Mouse (Mus musculus) v-Abl transformed pro-B cells (cell line): Measurements from ENCODE around the gene Morc4.

ENCODE experiments used
- in situ Hi-C, 2 experiments: fragments of 400-800 bp; cut with MboI; formaldehyde crosslinking; loops; one replicate each; pipeline ENCODE4 v1.15.1; 2025; ENCODE audit not compliant: unreplicated experiment in 2 of 2

Morc4 gene

GRCm38 (mm10) chrX:139808085-139808484 lies 63.4 kb downstream of the Morc4 start:
- in situ Hi-C loops: no loop called here

- in situ Hi-C loops: no loop called here
Measured at GRCm38 (mm10) chrX:139807391-139807790, 64.1 kb downstream of the Morc4 start.

GRCm38 (mm10) chrX:139805918-139806317 lies 65.6 kb downstream of the Morc4 start:
- in situ Hi-C loops: no loop called here

- in situ Hi-C loops: no loop called here
Measured at GRCm38 (mm10) chrX:139803028-139803427, 68.4 kb downstream of the Morc4 start.

DNA sequence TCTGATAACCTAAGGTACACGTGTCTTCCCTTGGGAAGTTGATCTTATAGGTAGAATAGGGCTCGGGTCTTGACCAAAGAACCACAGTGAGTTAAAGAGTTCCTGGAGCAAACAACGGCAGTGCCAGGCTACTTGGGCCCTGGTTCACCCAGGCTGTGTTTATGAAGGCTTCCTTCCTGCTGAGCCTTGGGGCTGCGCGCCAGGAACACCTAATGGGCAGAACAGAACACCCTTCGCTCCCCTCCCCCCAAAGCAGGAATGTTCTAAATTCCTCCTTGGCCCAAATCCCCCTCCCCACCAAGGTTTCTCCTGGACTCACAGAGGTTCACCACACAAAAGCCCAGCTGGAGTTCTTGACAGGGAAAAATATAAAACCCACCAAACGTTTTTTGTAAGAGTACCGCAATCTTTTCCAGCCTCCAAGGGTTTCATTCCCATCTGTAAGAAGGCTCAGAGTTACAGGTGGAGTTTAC lies 71.0 kb downstream of the Morc4 start, which contains the start of gene Cldn2:
Gene Cldn2, plus strand, starts transcription at position 423 of the 473 bp plus-strand sequence.
- in situ Hi-C loops: no loop called here

GRCm38 (mm10) chrX:139799953-139800352 lies 71.5 kb downstream of the Morc4 start:
- in situ Hi-C loops: loop anchor here (25.0 kb wide), 2 partner anchors 812 to 937 kb away; partner anchors contain the start of gene Tsc22d3 (in 1 of the 2)

- in situ Hi-C loops: loop anchor here (25.0 kb wide), 2 partner anchors 814 to 939 kb away; partner anchors contain the start of gene Tsc22d3 (in 1 of the 2)
Measured at GRCm38 (mm10) chrX:139797875-139798274, 73.6 kb downstream of the Morc4 start.

DNA sequence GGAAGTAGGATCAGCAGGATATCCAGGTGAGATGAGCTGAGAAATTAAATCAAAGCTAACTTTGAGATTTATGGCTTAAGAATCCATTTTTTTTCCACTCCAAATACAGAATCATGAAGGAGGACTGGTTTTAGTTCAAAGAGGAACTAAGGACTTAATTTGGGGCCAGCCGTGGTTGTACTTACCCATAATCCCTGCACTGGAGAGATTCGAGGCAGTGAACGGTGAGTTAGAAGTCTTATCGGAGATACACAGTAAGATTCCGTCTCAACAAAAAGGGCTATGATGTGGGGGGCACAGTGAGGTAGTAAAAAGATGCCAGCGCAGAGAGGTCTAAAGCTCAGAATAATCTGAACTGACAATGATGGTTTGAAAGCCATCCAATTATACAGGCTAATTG lies 75.4 kb downstream of the Morc4 start:
- in situ Hi-C loops: loop anchor here (25.0 kb wide), 2 partner anchors 816 to 941 kb away; partner anchors contain the start of gene Tsc22d3 (in 1 of the 2)

- in situ Hi-C loops: loop anchor here (25.0 kb wide), 2 partner anchors 818 to 943 kb away; partner anchors contain the start of gene Tsc22d3 (in 1 of the 2)
Measured at GRCm38 (mm10) chrX:139794072-139794845, 77.2 kb downstream of the Morc4 start.

GRCm38 (mm10) chrX:139785764-139786163 lies 85.7 kb downstream of the Morc4 start:
- in situ Hi-C loops: loop anchor here (25.0 kb wide), 2 partner anchors 827 to 952 kb away; partner anchors contain the start of gene Tsc22d3 (in 1 of the 2)

DNA sequence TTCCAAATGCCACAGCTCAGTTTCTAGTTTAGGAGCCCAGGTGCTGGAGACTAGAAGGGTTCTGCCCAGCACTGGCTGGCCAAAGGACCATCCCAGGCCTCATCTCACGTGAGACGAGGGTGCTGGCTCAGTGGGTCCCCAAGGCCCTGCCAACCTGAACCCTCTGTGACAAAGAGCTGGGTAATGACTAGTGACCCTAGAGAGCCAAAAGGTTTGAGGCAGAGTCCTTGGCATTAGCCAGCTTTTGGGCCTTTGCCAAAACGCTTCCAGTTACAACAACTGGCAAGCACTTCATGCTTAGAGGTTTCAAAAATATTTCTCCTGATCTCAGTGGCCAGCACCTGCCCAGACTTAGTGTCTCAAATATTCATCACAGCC lies 88.4 kb downstream of the Morc4 start:
- in situ Hi-C loops: loop anchor here (25.0 kb wide), 2 partner anchors 829 to 954 kb away; partner anchors contain the start of gene Tsc22d3 (in 1 of the 2)

DNA sequence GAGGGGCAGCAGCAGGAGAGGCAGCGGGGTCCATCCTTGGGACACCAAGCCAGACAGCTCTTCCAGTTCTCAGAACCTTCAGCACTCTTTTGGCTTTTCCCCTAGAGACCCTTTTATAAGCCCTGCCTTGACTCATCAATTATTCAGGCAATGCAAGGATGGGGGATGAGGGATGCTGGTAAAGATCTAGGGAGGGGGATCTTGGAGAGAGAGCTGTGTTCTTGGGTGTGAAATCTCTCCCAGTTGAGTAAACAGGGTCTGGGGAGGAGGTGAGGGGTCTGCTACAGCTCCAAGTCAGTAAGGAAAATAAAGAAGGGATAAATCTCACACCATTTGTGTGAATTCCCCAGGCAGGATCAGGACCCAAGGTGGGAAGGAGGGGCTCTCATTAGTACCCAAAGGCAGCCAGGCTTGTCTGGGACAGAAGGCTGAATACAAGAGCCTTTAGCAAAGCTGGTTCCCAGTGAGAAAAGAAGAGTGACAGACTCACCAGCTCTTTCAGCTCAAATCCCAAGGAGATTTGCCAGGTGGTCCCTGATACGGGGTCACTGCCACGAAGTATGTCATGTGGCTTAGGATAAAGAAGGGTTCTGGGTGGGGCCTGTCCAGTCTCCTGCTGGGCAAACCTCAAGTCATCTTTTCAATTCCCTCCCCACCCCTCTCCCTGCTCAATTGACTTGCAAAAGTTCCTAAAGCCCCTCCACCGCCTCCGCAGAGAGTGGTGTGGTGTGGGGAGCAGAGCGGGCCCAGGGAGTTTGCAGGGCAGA lies 89.0 kb downstream of the Morc4 start, which contains the start of gene Ripply1:
Gene Ripply1, minus strand, starts transcription at position 76 of the 767 bp plus-strand sequence.
- in situ Hi-C loops: loop anchor here (25.0 kb wide), 2 partner anchors 830 to 955 kb away; partner anchors contain the start of gene Tsc22d3 (in 1 of the 2)

DNA sequence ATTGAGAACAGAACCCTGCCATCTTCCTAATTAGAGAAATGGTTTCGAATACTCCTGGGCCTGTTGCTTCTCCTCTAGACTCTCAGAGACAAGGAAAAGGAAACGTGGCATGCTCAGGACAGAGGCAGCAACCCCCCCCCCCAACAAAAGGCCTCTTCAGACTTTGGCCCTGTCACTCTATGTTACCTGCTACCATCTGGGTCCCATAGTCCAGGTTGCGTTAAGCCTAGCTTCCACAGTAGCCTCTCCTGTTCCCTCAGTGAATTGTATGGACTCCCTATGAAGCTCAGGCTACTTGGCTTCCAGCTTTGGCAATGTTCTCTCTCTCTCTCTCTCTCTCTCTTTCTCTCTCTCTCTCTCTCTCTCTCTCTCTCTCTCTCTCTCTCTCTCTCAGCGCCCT lies 89.9 kb downstream of the Morc4 start:
- in situ Hi-C loops: loop anchor here (25.0 kb wide), 2 partner anchors 831 to 956 kb away; partner anchors contain the start of gene Tsc22d3 (in 1 of the 2)

GRCm38 (mm10) chrX:139780988-139781387 lies 90.5 kb downstream of the Morc4 start:
- in situ Hi-C loops: loop anchor here (25.0 kb wide), 2 partner anchors 831 to 956 kb away; partner anchors contain the start of gene Tsc22d3 (in 1 of the 2)

GRCm38 (mm10) chrX:139779401-139779800 lies 92.1 kb downstream of the Morc4 start:
- in situ Hi-C loops: loop anchor here (5.0 to 25.0 kb wide), 4 partner anchors 53 to 958 kb away; partner anchors contain the start of gene Tsc22d3 (in 1 of the 2)

GRCm38 (mm10) chrX:139778886-139779285 lies 92.6 kb downstream of the Morc4 start:
- in situ Hi-C loops: loop anchor here (5.0 to 25.0 kb wide), 4 partner anchors 53 to 958 kb away; partner anchors contain the start of gene Tsc22d3 (in 1 of the 2)

DNA sequence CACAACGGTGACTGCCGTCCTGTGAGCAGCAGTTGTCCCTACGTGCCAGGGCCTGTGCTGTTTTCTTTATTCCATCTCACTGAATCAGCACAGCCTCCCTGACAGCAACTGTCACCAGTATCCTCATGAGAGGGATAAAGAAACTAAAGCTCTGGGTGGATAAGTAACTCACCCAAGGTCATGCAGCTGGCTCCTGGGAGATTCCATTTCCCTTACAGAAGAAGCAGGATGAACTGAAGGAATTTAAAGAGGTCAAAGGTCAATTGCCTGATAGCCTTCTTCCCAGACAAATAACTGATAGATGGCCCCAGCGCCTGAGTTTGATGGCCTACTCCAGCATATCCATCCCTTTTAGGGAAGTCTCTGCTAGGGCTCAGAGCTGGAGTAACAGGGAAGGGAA lies 94.1 kb downstream of the Morc4 start:
- in situ Hi-C loops: loop anchor here (5.0 to 25.0 kb wide), 4 partner anchors 55 to 960 kb away; partner anchors contain the start of gene Tsc22d3 (in 1 of the 2)

- in situ Hi-C loops: loop anchor here (5.0 to 25.0 kb wide), 4 partner anchors 57 to 962 kb away; partner anchors contain the start of gene Tsc22d3 (in 1 of the 2)
Measured at GRCm38 (mm10) chrX:139775084-139775612, 96.3 kb downstream of the Morc4 start.

GRCm38 (mm10) chrX:139774309-139775083 lies 97.0 kb downstream of the Morc4 start:
- in situ Hi-C loops: loop anchor here (5.0 to 25.0 kb wide), 4 partner anchors 58 to 963 kb away; partner anchors contain the start of gene Tsc22d3 (in 1 of the 2)
